Comparison of ENCODE assay signal across 8 mouse cellular contexts in the genomic region with DNA sequence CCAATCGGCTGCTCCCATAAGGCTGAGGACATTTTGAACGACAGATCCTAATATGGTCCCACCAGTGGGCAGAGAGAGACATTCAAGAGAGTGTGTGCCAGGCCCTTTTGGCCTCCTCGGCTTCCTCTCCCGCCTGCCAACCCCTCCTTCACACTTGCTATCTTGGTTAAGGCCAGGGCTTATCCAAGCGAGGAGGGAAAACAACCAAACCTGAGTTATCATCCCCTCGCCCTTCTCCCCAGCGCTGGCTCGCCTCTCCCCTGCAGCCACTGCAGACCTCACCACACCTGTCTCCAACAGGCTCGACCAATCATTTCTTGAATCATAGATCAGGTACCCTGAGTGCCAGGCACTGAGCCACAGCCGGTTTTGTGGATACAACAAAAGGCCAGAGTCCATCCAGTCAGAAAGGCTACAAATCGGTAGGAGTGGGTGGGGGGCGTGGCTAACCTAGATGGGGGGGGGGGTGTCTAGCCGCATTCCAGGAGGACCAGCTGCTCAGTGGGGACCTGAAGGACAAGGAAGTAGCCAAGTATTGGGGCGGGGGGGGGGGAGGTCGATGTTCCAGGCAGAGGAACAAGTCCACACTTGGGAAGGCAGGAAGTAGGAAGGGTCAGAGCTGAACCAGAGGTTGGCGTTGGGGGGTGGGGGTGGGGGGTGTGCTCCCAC. TPM values are rescaled to one million over a fixed set of nuclear protein-coding genes. Genes with fewer than 3 reads are reported as not detected.
DNase-seq lines count a peak whose midpoint lies in the region; ATAC-seq and TF ChIP-seq lines count a peak whose summit lies in the region.

No protein-coding gene starts in this region.

- peak overlapping the region; percentile 30 for H3K4me2 ChIP-seq in intestine, postnatal 0 days (replicated peaks; ENCODE audit: low read depth)
- H3K4me2 ChIP-seq in liver, embryonic 15.5 days: peak overlapping the region; percentile 23; the same call in 1 of the 2 replicates
- no peak overlapping the region for H3K4me2 ChIP-seq in forebrain, embryonic 14.5 days (ENCODE audit: low read length)

- peak overlapping the region; percentile 79 for H3K27ac ChIP-seq in heart, embryonic 10.5 days
- peak overlapping the region; percentile 50; the same call in 1 of the 2 replicates for H3K27ac ChIP-seq in brown adipose tissue, adult 24 weeks (replicated peaks; ENCODE audit: low read depth, low read length)
- peak overlapping the region; percentile 68 for H3K27ac ChIP-seq in intestine, postnatal 0 days (ENCODE audit: low read depth, low read length)
- H3K27ac ChIP-seq in liver, embryonic 15.5 days (replicated peaks): no peak overlapping the region
- H3K27ac ChIP-seq in forebrain, embryonic 14.5 days (ENCODE audit: low read depth, low read length): no peak overlapping the region

- no peak for TF ChIP-seq CTCF in intestine, postnatal 0 days (IDR thresholded peaks at IDR 0.05; ENCODE audit: low read depth)

- intact Hi-C loops in heart, postnatal 25 days (cut with DNase I): no loop called here

- H3K9me3 ChIP-seq in heart, embryonic 10.5 days: no peaks in the 10 kb centered on the region
- no peaks in the 10 kb centered on the region for H3K9me3 ChIP-seq in intestine, postnatal 0 days (ENCODE audit: control insufficient read depth)
- H3K9me3 ChIP-seq in liver, embryonic 15.5 days (replicated peaks): no peaks in the 10 kb centered on the region
- no peaks in the 10 kb centered on the region for H3K9me3 ChIP-seq in forebrain, embryonic 14.5 days (replicated peaks; ENCODE audit: control insufficient read depth, low read length)

- peaks cover 35% of the 10 kb centered on the region for H3K4me1 ChIP-seq in heart, embryonic 10.5 days
- H3K4me1 ChIP-seq in brown adipose tissue, adult 24 weeks (ENCODE audit: control insufficient read depth, insufficient read depth, insufficient read length, low read length): peaks cover 18% of the 10 kb centered on the region
- peaks cover 5% of the 10 kb centered on the region; the same call in 1 of the 2 replicates for H3K4me1 ChIP-seq in intestine, postnatal 0 days (replicated peaks; ENCODE audit: control insufficient read depth, insufficient read depth, low read length)
- peaks cover 22% of the 10 kb centered on the region for H3K4me1 ChIP-seq in liver, embryonic 15.5 days (replicated peaks)
- H3K4me1 ChIP-seq in forebrain, embryonic 14.5 days (ENCODE audit: control insufficient read depth, insufficient read depth, low read length): 0 out of 2 replicates have a peak, but pooled peaks cover 2% of the 10 kb centered on the region

- 13% methylated on average over 15 of the region's 16 CpGs for WGBS in heart, embryonic 10.5 days
- 13% methylated on average over 16 of the region's 16 CpGs for WGBS in intestine, postnatal 0 days
- 15% methylated on average over 16 of the region's 16 CpGs for WGBS in liver, embryonic 15.5 days (ENCODE audit: insufficient replicate concordance)
- WGBS in forebrain, embryonic 14.5 days: 29% methylated on average over 16 of the region's 16 CpGs

- peak; percentile 80 for ATAC-seq in intestine, postnatal 0 days
- ATAC-seq in liver, embryonic 15.5 days (ENCODE audit: insufficient read depth): peak; percentile 31; the same call in 1 of the 2 replicates
- no peak for ATAC-seq in forebrain, embryonic 14.5 days

- no peaks in the 10 kb centered on the region for H3K27me3 ChIP-seq in heart, embryonic 10.5 days (ENCODE audit: insufficient read depth, poor library complexity, severe bottlenecking)
- no peaks in the 10 kb centered on the region for H3K27me3 ChIP-seq in intestine, postnatal 0 days (replicated peaks; ENCODE audit: control insufficient read depth, insufficient read depth, low read length)
- H3K27me3 ChIP-seq in liver, embryonic 15.5 days: no peaks in the 10 kb centered on the region
- no peaks in the 10 kb centered on the region for H3K27me3 ChIP-seq in forebrain, embryonic 14.5 days (replicated peaks; ENCODE audit: control insufficient read depth, insufficient read depth, low read length)

- 0 out of 2 replicates have a peak, but pooled peaks cover 4% of the 10 kb centered on the region for H3K36me3 ChIP-seq in heart, embryonic 10.5 days
- H3K36me3 ChIP-seq in intestine, postnatal 0 days (ENCODE audit: control insufficient read depth, insufficient read depth): peaks cover 5% of the 10 kb centered on the region; the same call in 1 of the 2 replicates
- H3K36me3 ChIP-seq in liver, embryonic 15.5 days (replicated peaks): no peaks in the 10 kb centered on the region
- no peaks in the 10 kb centered on the region for H3K36me3 ChIP-seq in forebrain, embryonic 14.5 days (ENCODE audit: control insufficient read depth, insufficient read depth, low read length)

- DNase-seq in heart, embryonic 10.5 days (ENCODE audit: low spot score): peak; percentile 75
- DNase-seq in heart, postnatal 25 days (ENCODE audit: low spot score): no peak
- DNase-seq in thymus, postnatal 14 days: no peak
- no peak for DNase-seq in right cerebral cortex, postnatal 10 days (ENCODE audit: low spot score in 2 of 2)
- no peak for DNase-seq in forebrain, embryonic 14.5 days (ENCODE audit: low spot score)

- no peak overlapping the region for H3K9ac ChIP-seq in intestine, postnatal 0 days (ENCODE audit: low read depth, low read length)
- H3K9ac ChIP-seq in liver, embryonic 15.5 days: no peak overlapping the region
- H3K9ac ChIP-seq in forebrain, embryonic 14.5 days (ENCODE audit: low read length): no peak overlapping the region

- H3K4me3 ChIP-seq in heart, embryonic 10.5 days: peak overlapping the region; percentile 38
- H3K4me3 ChIP-seq in brown adipose tissue, adult 24 weeks (ENCODE audit: insufficient read depth, low read depth, low read length): no peak overlapping the region
- no peak overlapping the region for H3K4me3 ChIP-seq in intestine, postnatal 0 days (ENCODE audit: low read depth, low read length)
- H3K4me3 ChIP-seq in liver, embryonic 15.5 days (replicated peaks): no peak overlapping the region
- no peak overlapping the region for H3K4me3 ChIP-seq in forebrain, embryonic 14.5 days (ENCODE audit: low read depth, low read length)

RNA-seq across cellular contexts. Expression of gene Wasf2, which starts 26.6 kb away (rescaled TPM):
- 51.1 and 58.5 TPM in 2 replicates for polyA plus RNA-seq in heart, embryonic 10.5 days (2016; fragmentation: Nextera tagmentation; extraction: Ambion mirVana)
- 100 to 1,000 TPM in 1 of 2 experiments, 10 to 100 TPM in 1; 77.7 to 110 TPM for total RNA-seq in heart, postnatal 25 days (2021)
- 39.6 and 39.8 TPM in 2 replicates for polyA plus RNA-seq in brown adipose tissue, adult 24 weeks (2012; ENCODE audit: insufficient read depth, insufficient read length, missing spikeins)
- polyA plus RNA-seq in intestine, postnatal 0 days (2015; fragmentation: Nextera tagmentation; extraction: Ambion mirVana): 64.6 and 68.4 TPM in 2 replicates
- polyA plus RNA-seq in liver, embryonic 15.5 days (2015; fragmentation: Nextera tagmentation; extraction: Ambion mirVana): 44.0 and 52.0 TPM in 2 replicates
- polyA plus RNA-seq in forebrain, embryonic 14.5 days (2014; fragmentation: Nextera tagmentation; extraction: Ambion mirVana): 28.3 and 30.4 TPM in 2 replicates

Comparison
In these comparisons a context has a peak if more than half of its experiments do, and no peak if none do; other contexts are left out.
1. H3K27ac ChIP-seq: peak in heart, embryonic 10.5 days (single experiment), brown adipose tissue, adult 24 weeks (single experiment) and intestine, postnatal 0 days (single experiment); none in liver, embryonic 15.5 days (single experiment) and forebrain, embryonic 14.5 days (single experiment).